Mouse (Mus musculus) A20 (cell line): ENCODE results near the gene Etv1.
A peak's percentile ranks its signal among the peaks of the same experiment; 100 is the strongest.

ENCODE experiments used
- DNase-seq: peaks from one replicate; pipeline ENCODE4 v3.0.0-alpha.2; 2011; ENCODE audit warnings: low read depth, low spot score

The Etv1 gene

DNA sequence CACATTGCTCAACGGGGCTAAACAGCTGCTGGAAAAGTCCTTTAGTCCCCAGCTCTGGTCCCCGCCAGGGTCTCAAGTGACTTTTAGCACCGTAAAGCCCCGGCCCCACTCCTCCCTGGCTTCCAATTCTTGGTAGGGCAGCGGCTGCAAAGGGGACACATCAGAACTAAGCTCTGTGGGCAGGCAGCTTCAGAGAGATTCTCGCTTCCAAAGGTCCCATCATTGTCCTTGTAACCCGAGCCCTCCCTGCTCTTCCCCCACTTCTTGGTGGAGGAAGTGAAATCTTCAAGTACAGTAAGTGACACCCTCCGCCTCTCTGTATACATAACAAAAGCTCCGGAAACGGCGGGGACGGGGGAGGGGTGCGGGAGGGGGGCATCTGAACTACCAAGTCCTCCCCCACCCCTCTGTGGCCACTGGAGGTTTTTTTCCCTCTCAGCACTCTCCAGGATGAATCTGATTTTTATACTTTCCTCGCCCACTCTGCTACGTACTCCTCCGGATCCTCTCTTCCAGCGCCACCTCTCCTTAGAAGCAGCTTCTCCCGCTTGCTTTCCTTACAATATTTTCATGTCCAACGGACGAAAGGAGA lies at the start of gene Etv1:
Gene Etv1, plus strand, starts transcription at position 195 of the 592 bp plus-strand sequence.
- no peak for DNase-seq

DNA sequence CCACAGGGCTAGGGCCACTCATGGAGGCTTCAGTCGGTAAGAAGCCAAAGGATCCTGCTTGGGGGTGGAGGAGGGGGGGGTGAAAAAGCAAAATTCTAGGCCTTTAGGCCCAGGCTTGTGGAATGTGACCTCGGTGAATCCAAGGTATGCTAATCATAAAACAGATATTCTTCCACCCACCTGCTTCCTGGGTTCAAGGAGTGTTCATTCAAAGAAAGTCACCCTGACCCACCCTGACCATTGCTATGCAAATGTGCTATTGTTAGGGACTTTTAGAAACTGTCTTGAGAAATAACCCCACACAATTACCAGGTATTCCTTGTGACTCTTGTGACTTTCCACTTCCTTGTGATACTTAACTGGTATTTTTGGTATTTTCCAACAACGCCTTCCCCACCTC lies 49.5 kb upstream of the Etv1 start:
- no peak for DNase-seq

DNA sequence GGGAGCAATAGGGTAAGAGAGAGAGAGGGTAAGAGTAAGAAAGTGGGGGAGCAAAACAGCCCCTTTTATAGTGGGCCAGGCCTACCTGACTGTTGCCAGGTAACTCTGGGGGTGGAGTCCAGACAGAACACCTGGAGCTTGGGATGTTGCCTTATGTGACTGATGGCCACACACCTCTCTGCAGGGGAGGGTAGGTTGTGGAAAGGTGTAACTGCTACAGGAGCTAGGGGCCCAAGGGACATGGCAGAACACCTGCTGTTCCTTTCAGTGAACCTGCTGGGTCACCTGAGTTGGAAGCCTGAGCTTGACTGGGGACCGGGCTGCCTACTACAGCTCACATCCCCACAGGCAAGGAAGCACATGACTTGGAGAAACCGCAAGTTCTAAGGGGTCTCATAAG lies 48.4 kb upstream of the Etv1 start:
- no peak for DNase-seq

DNA sequence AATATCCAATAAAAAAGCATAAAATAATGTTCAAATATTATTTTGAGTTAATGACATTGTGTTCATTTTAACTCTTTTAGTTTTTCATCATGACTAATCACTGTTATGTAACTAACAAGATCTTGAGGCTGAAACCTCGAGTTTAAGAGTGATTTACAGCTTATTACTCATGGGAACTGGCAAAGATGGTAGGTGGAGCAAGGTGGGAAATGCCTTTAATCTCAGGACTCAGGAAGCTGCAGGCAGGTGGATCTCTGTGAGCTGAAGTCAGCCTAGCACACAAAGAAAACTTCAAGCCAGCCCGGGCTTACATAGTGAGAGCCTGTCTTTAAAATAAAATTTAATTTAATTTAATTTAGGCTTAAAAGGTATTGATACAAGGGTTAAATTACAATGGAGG lies 19.9 kb upstream of the Etv1 start:
- no peak for DNase-seq

DNA sequence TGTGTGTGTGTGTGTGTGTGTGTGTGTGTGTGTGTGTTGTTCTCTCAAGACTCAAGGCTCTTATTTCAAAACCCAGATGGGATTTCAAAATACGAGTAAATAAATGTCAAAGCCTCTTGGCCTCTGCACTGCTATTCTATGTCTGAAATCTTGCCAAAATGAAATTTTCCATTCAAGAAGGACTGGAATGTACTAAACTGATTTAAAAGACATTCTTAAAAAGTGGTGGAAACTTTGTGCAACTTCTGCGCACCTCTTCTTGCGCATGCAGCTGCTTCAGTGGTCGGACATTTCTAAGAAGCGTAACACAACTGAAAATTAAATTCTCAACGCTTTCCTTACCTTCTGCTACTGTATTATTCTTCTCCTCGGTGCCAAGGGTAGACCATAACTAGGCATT lies 1.9 kb upstream of the Etv1 start:
- no peak for DNase-seq

DNA sequence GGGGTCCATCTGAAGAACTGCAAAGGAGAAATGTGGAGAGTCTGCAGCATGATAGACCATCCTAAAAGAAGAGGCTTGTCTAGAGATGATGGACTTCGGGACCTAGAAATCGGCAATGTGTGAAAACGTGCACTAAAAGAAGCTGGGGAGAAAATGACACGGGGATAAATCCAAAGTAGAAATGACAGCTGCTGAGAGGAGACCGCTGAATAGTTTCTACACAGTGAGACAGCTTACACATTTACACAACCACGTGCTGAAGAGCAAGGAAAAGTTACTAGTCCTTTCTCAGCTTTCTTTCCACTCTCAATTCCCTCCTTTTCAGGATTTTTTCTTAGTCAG lies 1.3 kb upstream of the Etv1 start:
- no peak for DNase-seq

DNA sequence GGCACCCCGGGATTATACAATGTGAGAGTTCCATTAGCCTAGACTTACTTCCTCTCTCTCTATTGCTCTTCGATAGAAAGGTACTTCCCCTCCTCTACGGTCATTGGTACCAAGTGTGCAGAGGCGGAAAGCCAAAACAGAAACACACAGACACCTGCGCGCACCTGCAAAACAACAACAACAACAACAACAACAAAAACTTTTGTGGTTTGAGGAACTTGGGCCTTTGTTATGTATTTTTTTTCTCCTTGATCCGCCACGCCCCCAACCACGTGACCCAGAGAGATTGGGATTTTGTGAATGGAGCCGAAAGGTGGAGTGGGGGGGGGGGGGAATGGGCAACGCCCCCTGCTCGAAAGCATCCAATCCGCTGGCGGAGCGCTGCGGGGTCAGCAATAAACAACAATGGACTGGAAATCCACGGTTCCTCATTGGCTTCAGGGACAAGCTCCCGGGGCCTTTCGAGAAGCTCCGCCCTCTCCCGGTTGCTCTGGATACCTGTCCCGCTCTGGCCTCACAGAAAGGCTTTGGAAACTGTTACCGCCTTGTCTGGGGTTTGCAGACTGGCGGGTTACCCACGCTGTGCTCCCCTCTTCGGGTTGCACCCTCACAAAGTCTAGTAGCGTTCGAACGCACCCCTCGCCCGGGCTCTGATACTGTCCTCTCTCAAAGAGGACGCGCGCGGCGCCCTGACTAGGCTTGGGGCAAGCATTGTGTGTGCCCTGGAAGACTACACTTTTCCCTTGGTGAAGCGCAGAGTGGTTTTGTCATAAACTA lies 693 bp upstream of the Etv1 start:
- peak; percentile 82 for DNase-seq

DNA sequence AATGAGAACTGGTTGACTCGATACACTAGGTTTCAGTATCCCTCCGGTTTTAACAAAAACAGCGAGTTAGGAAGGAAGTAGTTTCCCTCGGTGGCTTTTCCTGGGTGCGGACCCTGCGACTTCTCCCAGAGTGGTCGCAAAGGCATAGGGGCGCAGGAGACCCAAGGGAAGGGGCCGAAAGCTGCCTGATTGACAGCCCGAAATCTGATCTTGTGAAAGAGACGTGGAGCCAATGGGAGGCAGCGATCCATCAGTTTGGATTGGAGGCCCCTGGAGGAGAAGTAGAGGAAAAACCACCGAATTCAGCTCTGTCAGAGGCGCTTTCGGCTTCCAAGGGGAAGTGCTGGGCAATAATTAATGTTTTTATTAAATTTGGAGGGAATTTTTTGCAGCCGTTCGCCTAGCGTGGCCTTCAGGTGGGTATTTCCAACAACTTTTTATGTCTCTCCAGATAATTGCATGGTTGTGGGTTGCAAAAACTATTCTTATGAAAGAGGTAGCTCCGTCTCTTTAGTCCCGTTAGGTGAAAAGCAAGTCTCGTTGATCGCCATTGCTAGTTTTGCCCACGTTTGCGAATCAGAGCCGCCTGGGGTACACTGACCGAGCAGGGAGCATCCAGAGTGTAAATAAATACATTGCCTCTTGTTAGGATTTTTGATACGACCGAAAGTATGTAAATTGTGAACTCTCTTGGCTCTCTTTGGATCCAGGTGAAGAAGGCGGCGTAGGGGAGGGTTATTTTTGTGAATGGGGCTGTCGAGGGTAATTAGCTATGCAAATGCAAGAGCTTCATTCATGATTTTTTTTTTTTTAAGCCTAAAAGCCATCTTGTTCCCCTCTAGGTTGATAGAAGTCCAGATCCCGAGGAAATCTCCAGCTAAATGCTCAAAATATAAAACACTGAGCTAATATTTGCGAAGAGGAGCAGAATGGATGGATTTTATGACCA lies 1.1 kb downstream of the Etv1 start:
- DNase-seq, result no peak

DNA sequence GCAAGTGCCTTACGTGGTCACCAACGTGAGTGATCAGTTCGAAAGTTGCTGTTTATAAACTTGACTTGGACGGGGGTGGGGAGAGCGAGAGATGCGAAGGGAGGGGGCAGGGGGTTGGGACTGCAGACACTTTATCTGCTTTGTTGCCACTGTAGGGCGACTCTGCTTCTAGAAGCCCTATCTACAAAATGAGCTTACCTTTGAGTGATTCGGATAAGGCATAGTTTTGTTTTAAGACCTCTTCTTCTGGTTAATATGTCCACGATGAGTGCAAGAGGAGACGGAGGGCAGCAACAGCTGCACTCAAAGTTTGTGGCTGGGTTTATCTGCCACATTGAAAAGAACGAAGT lies 1.8 kb downstream of the Etv1 start:
- no peak for DNase-seq

DNA sequence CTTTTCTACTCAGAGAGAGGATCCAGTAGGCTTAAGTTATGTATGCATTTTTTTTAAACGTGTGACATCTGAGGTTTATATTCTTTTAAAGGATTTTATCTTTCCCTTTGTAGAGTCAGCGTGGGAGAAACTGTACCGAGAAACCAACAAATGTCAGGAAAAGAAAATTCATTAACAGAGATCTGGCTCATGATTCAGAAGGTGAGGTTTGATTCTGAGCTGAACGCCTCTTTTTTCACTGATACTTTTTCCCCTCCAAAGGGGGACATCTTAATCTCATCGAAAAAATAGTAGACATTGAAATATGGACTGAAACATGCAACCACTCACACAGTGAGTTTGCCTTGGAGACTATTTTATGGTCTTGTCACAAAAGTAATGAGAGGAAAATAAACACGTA lies 2.5 kb downstream of the Etv1 start:
- DNase-seq, result no peak

DNA sequence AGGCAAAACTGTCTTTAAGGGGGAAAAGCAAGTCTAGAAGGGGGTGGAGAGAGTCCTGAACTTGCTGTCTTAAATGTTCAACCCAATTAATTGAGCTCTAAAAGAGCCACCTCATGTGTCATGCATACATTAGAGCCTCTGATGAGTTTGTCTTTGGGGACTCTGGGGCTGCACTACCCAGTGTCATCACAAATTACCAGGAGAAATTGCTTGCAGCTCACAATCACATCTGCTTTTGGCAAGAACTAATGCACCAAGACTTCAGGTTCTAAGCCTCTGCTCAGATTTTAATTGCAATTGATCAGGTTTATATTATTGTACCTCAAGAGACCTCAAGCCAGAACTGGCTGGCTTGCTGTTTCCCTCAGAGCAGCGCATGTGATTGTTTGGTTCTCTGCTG lies 4.1 kb downstream of the Etv1 start:
- no peak for DNase-seq

DNA sequence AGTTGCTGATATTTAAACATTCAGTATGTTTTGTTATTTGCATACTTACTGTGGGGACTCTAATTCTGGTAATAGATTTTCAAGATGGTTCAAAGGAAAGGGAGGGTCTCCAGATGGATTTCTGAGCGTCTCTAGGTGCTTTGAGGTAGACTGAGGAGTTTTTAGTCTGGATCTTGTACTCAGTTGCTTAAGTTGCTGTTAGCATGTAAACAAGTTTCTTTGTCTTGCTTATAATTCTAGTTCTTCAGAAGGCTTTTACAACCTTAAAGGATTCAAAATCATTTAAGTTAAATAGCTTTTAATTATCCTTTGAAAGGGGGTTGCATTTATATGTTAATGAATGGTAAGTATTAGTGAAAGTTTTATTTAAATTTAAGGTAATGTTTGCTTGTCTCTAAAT lies 5.0 kb downstream of the Etv1 start:
- no peak for DNase-seq

DNA sequence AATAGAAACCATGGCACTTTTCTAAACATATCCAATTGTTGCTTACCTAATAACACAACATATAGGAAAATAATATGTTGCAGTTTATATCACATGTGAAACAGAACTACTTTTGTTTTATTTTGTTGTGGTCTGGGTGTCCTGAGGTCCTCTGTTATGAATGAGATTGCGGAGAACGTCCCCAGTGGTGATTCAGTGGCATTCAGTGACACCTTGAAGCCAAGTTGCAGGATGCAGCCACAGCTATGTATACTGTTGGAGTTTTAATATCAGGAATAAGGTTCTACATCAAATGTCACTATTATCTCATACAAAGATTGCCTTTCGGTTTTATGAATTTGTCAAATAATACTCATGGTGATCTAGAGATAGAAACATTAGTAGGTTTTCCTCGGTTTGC lies 7.4 kb downstream of the Etv1 start:
- DNase-seq, result no peak

DNA sequence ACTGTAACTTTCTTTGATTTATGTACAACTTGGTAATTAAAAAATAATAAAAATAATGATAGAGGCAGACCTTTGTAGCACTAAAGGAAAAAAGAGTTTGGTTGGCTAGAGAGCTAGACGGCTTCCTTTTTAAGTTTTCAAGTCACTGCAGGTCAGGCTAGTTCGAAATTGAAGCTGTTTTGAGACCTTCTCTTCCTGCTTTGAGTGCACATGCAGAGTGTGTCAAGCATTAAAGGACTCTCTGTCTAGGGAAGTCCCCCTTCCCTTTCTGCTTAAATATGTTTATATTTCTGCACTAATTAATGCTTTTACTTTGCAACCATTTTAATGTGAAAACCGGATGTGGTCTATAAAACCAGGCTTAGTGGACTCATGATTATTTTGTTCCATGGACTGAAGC lies 8.5 kb downstream of the Etv1 start:
- DNase-seq, result no peak

DNA sequence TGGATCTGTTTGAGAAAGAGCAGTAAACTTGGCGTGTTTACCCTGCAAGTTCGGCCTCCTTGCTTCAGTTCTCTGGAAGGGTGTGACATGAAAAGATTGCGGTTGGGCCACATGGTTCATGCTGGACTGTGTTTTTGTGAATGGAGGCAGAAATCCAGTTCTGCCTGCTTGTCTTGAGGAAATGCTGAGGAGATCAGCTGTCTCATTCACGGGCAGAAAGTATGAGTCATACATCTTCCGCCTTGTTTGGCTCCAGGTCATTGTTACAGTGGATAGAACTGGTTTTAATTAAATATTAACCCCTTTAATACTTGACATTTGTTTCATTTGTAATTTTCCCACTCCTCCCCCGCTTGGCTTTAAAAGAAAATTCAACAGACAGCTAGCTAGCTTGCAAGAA lies 9.4 kb downstream of the Etv1 start:
- no peak for DNase-seq

DNA sequence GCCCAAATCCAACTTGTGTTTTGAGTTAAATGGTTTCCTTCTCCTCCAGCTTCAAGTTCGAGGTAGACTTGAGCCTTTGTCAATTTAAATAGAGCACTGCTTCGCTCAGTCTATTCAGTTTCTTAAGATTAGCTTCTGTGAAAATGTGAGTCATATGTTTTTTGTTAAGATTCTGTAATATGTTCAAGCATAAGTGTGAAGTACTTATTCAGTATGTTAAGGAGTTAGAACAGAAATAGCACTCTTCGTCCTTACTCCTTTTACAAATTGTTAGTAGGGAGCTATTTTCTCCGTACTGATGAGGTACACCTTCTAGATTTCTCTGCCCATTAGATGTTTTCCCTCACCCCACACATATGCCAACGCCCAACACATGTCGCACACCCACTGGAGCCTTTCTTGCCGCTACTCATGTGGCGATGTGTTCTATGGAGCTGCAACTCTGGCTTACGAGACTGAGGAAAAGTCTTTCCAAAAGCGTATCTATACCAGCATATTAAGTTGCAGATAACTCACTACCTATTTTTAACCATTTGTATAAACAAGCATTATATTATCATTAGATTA lies 10.7 kb downstream of the Etv1 start:
- no peak for DNase-seq

DNA sequence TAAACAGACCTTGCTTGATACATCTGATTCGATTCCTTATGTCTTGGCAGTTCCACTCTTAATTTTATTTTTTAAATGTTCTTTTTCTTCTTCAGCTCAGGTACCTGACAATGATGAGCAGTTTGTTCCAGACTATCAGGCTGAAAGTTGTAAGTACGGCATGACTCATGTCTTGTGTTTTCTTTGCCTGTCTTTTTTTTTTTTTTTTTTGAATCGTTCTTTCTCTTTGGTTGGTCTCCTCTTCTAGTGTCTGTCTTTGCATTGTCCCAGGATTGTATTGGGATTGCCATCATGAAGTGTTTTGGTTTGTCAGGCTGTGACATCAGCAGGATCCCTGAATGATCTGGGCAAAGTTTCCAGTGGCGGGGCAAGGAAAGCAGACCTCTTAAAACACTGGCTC lies 13.9 kb downstream of the Etv1 start:
- DNase-seq, result no peak

DNA sequence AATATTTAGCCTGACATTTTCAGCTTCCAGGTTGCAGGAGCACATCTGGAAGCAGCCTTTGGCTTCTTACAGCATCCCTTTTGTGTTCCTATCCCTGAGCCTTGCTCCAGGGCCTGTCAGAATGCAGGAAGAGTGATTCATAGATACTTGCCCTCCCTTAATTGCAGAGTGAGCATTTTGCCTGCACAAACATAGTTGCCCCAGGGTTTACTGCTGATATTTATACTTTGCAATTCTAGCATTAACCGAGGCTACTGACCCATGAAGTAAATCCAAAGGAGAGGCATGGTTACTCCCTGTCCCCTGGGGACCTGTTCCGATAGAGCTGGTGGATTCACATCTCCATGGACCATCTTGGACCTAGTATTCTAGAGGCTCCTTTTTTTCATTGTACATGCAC lies 14.5 kb downstream of the Etv1 start:
- DNase-seq, result no peak

DNA sequence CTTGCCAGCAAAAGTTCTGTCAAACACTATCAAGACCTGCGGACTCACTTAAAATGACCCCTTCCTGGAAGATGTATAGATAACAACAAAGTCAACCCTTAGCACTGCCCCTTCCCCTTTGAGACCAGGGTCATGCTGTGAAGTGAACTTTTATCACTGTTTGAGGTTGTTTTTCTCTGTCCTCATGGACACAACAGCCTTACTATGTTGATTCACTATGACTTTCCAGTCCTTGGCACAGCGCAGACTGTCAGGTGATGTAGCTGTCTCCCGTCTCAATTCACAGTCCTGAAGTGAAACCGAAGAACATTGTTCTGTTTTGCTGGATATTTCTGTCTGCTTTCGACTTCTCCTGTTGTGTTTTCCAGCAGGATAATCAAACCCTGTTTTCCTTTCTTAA lies 27.9 kb downstream of the Etv1 start:
- no peak for DNase-seq

DNA sequence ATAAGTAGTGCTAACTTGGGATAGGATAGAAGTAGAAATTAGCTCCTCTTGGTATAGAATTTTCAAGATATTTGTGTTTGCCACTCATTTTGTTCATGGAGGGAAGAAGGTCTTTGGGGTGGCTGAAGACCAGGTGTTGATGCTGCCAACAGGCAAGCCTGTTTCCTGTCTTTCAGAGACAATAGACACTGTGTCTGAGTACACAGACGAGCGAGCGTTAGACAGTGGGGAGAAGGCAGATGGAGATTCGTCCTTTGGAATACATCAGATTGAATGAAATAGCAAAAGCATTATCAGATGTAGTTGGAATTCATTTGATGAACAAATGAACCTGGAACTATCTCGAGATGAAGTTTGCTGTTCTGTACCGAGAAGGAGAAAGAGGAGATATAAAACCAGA lies 33.2 kb downstream of the Etv1 start:
- no peak for DNase-seq

DNA sequence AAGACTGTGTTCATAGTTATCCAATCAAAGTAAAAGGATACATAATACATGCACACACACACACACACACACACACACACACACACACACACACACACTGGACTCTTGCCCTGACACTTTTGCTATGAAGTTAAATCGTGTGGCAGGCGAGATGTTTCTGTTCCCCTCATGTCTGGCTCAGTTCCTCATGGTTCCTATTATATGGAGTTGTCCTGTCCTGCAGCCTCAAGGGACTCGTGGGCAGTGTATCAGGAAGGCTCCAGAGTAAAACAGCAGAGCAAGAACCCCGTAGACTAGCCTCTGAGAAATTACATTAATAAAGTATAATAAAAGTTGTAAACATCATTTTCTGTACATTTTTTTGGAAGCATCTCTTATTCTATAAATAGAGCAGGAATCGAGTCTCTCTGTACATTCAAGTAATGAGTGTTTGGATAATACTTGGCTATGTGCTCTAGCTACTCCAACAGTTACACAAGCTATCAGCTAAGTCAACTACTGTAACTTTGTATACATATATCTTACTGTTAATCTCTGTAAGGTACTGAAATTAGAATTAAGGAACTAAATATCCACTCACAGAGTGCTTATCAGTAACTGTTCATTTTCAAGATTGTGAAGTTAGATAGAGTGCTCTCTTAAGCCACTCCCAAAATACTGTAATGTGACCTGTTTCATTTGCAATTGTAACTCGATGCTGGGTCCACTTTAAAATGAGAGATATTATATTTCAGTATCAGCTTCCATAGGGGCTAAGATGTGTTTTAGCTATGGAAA lies 35.0 kb downstream of the Etv1 start:
- no peak for DNase-seq

DNA sequence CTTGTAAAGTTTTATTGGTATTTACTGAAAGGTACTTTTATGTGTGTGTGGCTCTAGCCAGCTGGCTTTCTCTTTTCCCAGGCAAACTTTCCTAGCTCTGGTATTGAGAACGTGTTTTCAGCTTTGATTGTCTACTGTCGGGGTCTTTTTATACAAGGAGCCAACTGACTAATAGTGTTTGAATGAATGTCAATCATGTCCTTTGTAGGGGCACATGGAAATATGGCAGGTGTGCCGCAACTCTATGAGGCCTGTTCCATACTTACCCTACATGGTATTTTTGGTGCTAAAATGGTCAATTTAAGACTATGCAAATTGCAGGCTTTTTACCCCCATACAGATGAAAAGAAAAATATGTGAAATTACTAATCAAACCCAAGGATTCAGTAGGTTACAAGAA lies 37.1 kb downstream of the Etv1 start:
- DNase-seq, result no peak
